Mouse (Mus musculus): ENCODE results near the gene Mta3. TPM values are rescaled to one million over a fixed set of nuclear protein-coding genes. Genes with fewer than 3 reads are reported as not detected.
A peak's percentile ranks its signal among the peaks of the same experiment; 100 is the strongest.

Mta3 gene
- polyA plus RNA-seq, 1 experiment from 2014 or later, result 41.0 TPM

DNA sequence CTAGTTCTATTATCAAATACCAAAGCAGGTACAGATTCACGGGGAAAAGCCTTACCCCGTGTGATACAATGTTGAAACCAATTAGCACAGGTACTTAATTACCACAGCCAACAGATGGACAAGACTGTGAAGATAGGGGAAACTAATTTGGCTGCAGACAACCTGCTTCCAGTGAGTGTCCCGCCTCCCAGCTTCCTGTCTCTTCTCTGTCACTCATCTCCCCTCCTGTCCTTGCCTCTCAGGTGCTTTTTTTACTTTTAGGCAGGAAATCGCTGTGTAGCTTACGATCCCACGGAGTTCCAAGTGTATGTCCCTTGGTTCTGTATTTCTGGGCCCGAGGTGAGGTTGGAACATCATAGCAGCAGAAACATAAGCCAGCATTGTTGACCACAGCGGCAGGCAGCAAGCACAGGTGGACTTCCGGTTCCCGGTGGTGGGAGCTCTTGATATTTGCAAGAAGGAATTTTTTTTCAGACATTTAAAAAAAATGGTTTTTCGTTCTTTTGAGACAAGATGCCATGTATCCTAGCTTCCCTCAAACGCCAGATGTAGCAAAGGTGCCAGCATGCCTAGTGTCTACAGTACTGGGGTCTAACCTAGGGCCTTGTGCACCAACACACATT is 102.6 kb downstream of the Mta3 start:
- Histone ChIP-seq H3K36me3 (ENCODE audit: insufficient read depth) (peaks cover 6% of the 10 kb centered on the region; the same call in 1 of the 2 replicates), H3K4me1 (ENCODE audit: insufficient read depth) (no peaks in the 10 kb centered on the region), H3K27me3 (ENCODE audit: insufficient read depth, low read length) (no peaks in the 10 kb centered on the region), H3K4me3 (ENCODE audit: low read depth, low read length) (no peak overlapping the region), H3K9me3 (ENCODE audit: low read depth, low read length) (no peaks in the 10 kb centered on the region), H3K4me2 (no peak overlapping the region), H3K27ac (ENCODE audit: low read depth) (no peak overlapping the region), H3K9ac (no peak overlapping the region)
- no peak for TF ChIP-seq CTCF (IDR thresholded peaks at IDR 0.05; ENCODE audit: low read depth)
- ATAC-seq (ENCODE audit: insufficient read depth) (no peak), DNase-seq (no peak)
- WGBS, result 85% methylated on average over 12 of the region's 12 CpGs

DNA sequence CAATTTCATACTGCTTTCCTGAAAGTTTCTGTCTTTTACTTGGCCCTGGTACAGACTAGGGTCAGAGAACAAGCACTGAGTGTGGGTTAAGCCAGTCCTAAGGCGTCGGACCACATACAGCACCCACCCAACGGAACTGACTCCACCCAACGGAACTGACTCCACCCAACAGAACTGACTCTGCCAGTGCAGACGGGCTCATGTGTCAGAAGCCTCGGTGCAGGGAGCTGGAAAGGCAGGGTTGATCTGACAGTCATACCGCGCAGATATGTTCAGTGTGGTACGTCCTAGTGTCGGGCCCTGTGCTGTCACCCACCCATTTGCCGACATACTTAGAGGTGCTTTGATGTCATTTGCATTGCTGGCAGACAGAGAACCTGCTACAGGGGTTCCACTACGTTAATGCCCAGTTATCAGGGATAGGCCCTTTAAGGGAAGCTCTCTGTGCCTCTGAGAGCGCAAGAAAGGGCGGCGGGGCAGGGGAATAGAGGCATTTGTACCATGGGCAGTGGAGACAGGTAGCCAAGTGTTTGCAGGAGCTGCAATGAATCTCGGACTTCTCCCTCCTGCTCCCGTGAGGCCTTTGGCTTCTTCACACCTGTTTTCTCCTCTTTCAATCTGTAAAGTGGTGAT is 103.3 kb downstream of the Mta3 start:
- ATAC-seq (ENCODE audit: insufficient read depth), result no peak
- 85% methylated on average over 17 of the region's 17 CpGs for WGBS

DNA sequence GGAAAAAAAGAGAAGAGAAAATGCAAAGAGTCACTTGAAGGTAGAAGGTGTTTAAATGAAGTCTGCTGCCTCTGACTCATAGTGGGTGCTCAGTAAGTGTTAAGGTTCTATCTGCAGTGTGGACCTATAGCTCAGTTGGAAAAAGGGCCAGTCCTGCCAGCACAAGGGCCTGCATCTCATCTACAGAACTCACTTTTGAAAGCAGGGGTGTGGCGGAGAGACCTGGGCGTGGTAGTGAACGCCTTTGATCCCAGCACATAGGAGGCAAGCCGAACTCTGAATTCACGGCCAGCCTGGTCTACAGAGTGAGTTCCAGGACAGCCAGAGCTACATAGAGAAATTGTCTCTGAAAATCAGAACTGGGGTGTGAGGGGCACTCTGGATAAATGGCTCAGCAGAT is 104.3 kb downstream of the Mta3 start:
- H3K36me3 ChIP-seq (ENCODE audit: insufficient read depth), result peaks cover 6% of the 10 kb centered on the region; the same call in 1 of the 2 replicates
- TF ChIP-seq CTCF (IDR thresholded peaks at IDR 0.05; ENCODE audit: low read depth), result no peak
- no peaks in the 10 kb centered on the region for H3K9me3 ChIP-seq (ENCODE audit: low read depth, low read length)
- H3K4me2 ChIP-seq, result no peak overlapping the region
- ATAC-seq (ENCODE audit: insufficient read depth) (no peak), DNase-seq (no peak)
- no peak overlapping the region for H3K27ac ChIP-seq (ENCODE audit: low read depth)
- H3K4me1 ChIP-seq (ENCODE audit: insufficient read depth), result no peaks in the 10 kb centered on the region
- H3K27me3 ChIP-seq (ENCODE audit: insufficient read depth, low read length), result no peaks in the 10 kb centered on the region
- H3K4me3 ChIP-seq (ENCODE audit: low read depth, low read length), result no peak overlapping the region
- 91% methylated on average over 5 of the region's 5 CpGs for WGBS
- H3K9ac ChIP-seq, result no peak overlapping the region

More for the DNA sequence above, 103.3 kb downstream of the Mta3 start:
- Histone ChIP-seq H3K27me3 (ENCODE audit: insufficient read depth, low read length) (no peaks in the 10 kb centered on the region), H3K9me3 (ENCODE audit: low read depth, low read length) (no peaks in the 10 kb centered on the region), H3K9ac (no peak overlapping the region), H3K4me1 (ENCODE audit: insufficient read depth) (no peaks in the 10 kb centered on the region), H3K4me3 (ENCODE audit: low read depth, low read length) (no peak overlapping the region), H3K27ac (ENCODE audit: low read depth) (no peak overlapping the region), H3K36me3 (ENCODE audit: insufficient read depth) (peaks cover 6% of the 10 kb centered on the region; the same call in 1 of the 2 replicates), H3K4me2 (no peak overlapping the region)
- DNase-seq, result no peak
- TF ChIP-seq CTCF (IDR thresholded peaks at IDR 0.05; ENCODE audit: low read depth), result no peak

DNA sequence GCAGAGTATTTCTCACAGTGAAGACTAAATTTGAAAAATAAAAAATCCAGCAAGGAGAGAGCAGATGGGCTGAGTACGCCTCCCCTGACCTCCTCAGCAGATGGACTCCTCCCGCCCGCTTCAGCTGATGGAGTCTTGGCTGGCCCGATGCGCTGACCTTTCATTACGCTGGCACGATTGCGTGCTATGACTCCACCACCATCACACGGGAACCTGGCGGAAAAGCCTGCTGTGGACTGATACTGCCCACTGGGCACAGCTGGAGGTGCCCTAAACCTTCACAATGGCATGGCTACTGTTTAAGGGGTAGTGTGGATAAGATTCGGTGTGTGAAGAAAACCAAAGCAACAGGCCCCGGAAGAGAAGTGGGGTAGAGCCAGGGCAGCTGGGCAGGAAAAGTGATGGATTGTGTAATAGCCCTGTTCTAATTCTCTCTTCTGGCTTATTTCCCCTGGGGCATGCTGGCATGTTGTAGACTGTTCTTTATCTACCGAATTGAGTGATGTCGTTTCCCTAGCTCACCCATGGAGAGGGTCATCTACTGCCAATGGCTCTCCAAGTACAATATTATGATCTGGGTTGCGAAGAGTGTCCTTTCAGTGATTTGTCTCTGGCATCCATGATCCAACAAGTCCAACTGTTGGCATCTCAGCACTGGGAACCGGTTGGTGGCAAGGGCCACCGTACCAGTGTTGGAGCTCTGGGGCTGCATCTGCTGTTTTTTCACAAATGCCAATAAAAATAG is 106.4 kb downstream of the Mta3 start:
- Histone ChIP-seq H3K4me2 (no peak overlapping the region), H3K9me3 (ENCODE audit: low read depth, low read length) (no peaks in the 10 kb centered on the region), H3K4me1 (ENCODE audit: insufficient read depth) (no peaks in the 10 kb centered on the region), H3K27ac (ENCODE audit: low read depth) (no peak overlapping the region), H3K4me3 (ENCODE audit: low read depth, low read length) (no peak overlapping the region), H3K27me3 (ENCODE audit: insufficient read depth, low read length) (no peaks in the 10 kb centered on the region), H3K9ac (no peak overlapping the region), H3K36me3 (ENCODE audit: insufficient read depth) (peaks cover 3% of the 10 kb centered on the region; the same call in 1 of the 2 replicates)
- DNase-seq, result no peak
- no peak for ATAC-seq (ENCODE audit: insufficient read depth)
- 94% methylated on average over 17 of the region's 17 CpGs for WGBS
- no peak for TF ChIP-seq CTCF (IDR thresholded peaks at IDR 0.05; ENCODE audit: low read depth)

DNA sequence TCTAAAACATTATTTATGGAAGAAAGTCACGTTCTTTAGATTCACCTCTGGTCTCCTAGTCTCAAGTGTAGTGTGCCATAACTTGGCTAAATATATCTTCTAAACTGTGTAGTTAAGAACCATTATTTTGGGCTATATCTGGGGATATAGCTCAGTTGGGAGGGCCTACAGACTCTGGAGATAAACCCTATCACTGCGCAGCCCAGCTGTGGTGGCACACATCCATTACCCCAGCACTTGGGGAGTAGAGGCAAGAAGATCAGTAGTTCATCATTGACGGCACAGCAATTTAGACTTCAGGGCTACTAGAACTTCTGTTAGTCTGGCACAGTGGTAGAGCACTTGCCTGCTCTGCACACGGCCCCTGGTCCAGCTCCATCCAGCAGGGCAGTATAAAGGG is 107.1 kb downstream of the Mta3 start:
- Histone ChIP-seq H3K9me3 (ENCODE audit: low read depth, low read length) (no peaks in the 10 kb centered on the region), H3K4me3 (ENCODE audit: low read depth, low read length) (no peak overlapping the region), H3K9ac (no peak overlapping the region), H3K27me3 (ENCODE audit: insufficient read depth, low read length) (no peaks in the 10 kb centered on the region), H3K4me1 (ENCODE audit: insufficient read depth) (no peaks in the 10 kb centered on the region), H3K36me3 (ENCODE audit: insufficient read depth) (peaks cover 3% of the 10 kb centered on the region; the same call in 1 of the 2 replicates), H3K27ac (ENCODE audit: low read depth) (no peak overlapping the region), H3K4me2 (no peak overlapping the region)
- ATAC-seq (ENCODE audit: insufficient read depth) (no peak), DNase-seq (no peak)
- WGBS, result 94% methylated on average over 4 of the region's 4 CpGs
- no peak for TF ChIP-seq CTCF (IDR thresholded peaks at IDR 0.05; ENCODE audit: low read depth)

DNA sequence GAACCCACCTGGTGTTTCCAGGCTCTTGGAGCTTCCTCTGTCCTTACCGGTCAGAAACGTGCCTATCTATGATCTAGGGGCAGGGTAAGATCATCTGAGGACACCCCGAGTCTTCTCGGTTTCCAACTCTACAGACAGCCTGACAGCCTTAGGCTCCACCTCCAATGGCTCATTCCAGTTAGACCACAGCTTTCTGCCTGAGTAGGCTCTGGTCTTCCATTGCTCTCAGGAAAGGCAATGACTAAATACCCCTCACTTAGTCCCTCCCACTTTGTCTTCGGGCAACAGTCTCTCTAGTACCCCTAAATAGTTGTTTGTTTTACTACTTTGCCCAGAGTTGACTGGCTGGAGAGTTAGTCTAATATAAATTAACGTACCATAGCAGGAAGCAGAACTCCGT is 111.0 kb downstream of the Mta3 start:
- 72% methylated on average over 7 of the region's 7 CpGs for WGBS
- TF ChIP-seq CTCF (IDR thresholded peaks at IDR 0.05; ENCODE audit: low read depth), result no peak
- Histone ChIP-seq H3K4me1 (ENCODE audit: insufficient read depth) (no peaks in the 10 kb centered on the region), H3K27me3 (ENCODE audit: insufficient read depth, low read length) (no peaks in the 10 kb centered on the region), H3K4me2 (no peak overlapping the region), H3K27ac (ENCODE audit: low read depth) (no peak overlapping the region), H3K9ac (no peak overlapping the region), H3K4me3 (ENCODE audit: low read depth, low read length) (no peak overlapping the region), H3K9me3 (ENCODE audit: low read depth, low read length) (no peaks in the 10 kb centered on the region), H3K36me3 (ENCODE audit: insufficient read depth) (peaks cover 3% of the 10 kb centered on the region; the same call in 1 of the 2 replicates)
- ATAC-seq (ENCODE audit: insufficient read depth) (no peak), DNase-seq (no peak)

DNA sequence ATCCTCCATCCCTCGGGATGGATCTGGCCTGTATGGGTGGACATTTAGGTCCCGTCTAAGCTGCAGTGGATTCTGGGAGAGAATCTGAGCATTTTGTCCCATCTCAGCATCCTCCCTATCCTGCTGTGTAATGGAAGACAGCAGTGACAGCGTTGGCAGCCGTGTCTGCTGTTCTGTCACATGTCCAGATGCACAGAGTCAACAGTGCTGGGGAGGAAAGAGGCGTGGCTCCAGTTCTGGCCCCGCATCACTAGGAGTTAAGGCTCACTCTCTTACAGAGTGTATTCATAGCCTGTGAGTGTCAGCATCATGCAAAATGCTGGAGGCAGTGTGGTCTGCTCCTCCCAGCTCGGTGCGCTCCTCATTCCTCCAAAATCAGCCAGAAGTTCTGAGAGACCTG is 113.5 kb downstream of the Mta3 start:
- Histone ChIP-seq H3K4me3 (ENCODE audit: low read depth, low read length) (no peak overlapping the region), H3K4me2 (no peak overlapping the region), H3K27me3 (ENCODE audit: insufficient read depth, low read length) (no peaks in the 10 kb centered on the region), H3K27ac (ENCODE audit: low read depth) (no peak overlapping the region), H3K36me3 (ENCODE audit: insufficient read depth) (no peaks in the 10 kb centered on the region), H3K4me1 (ENCODE audit: insufficient read depth) (no peaks in the 10 kb centered on the region), H3K9ac (no peak overlapping the region), H3K9me3 (ENCODE audit: low read depth, low read length) (no peaks in the 10 kb centered on the region)
- peak; percentile 75 for DNase-seq
- no peak for TF ChIP-seq CTCF (IDR thresholded peaks at IDR 0.05; ENCODE audit: low read depth)
- peak; percentile 85; the same call in 1 of the 2 replicates for ATAC-seq (ENCODE audit: insufficient read depth)
- 46% methylated on average over 8 of the region's 8 CpGs for WGBS

Measured in lung, embryonic 14.5 days (tissue).